Mouse (Mus musculus): ENCODE results near the gene Parp9. TPM values are rescaled to one million over a fixed set of nuclear protein-coding genes. Genes with fewer than 3 reads are reported as not detected.
"Not testable (repeated sequence)": the region's sequence is repeated elsewhere in the genome, so short reads cannot be mapped to it uniquely, and the experiment has no call there.

The Parp9 gene
- polyA plus RNA-seq (2011; ENCODE audit: insufficient read depth, insufficient read length, low read depth, missing spikeins), result 22.0 and 22.5 TPM in 2 replicates

DNA sequence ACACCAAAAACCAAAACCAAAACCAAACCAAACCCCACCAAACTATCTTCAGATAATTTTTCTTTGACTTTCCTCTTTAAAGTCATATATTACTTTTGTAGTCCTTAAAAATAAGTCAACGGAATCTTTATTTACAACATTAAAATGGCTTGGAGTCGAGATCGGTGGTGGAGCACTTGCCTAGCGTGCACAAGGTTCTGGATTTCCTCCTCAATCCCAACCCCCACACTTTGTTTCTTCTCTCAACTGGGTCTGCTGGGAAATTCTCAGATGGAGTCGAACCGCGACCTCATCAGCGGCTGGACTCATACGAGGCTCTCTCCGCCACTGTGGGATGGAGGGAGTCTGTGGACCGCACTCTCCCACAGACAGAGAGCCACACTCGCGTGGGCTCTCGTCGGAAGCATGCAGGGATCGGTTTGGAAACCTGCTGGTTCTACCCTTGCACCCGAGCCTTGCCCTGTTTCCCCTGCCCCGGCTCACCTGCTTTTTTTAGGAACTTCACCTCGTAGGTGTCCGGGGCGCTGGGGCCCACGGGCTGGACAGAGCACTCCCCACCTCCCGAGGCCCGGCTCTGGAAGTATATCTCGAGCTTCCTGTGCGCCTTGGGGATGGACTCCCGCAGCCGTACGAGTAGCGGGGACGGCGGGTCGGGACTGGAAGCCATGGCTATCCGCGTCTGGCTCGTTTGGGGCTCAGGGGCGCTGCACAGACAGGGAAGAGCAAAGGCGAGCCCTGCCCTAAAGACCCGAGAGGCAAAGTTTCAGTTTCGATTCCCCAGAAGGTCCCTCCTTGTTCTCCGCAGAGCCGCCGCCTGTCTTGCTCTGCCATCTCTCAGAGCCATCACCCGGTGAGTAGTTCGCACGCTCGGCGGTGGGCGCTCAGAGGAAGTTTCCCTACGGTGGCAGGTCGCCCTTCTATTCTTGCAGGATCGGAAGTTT, at the start of gene Parp9, which contains the start of gene Dtx3l:
Gene Parp9, plus strand, starts transcription at position 260 of the 941 bp plus-strand sequence.
Gene Dtx3l, minus strand, starts transcription at position 941 of the 941 bp plus-strand sequence.
- H3K4me3 ChIP-seq (ENCODE audit: low read depth, low read length), result peak within 1 kb of the TSS; percentile 60
- TF ChIP-seq EP300 (IDR thresholded peaks at IDR 0.05; ENCODE audit: insufficient read depth, low read depth, low read length), result no peak
- TF ChIP-seq CTCF (IDR thresholded peaks at IDR 0.05; ENCODE audit: low read depth, low read length), result no peak
- TF ChIP-seq POLR2A (IDR thresholded peaks at IDR 0.05; ENCODE audit: insufficient read depth, low read length), result no peak
- H3K27me3 ChIP-seq (ENCODE audit: control insufficient read depth, insufficient read depth, low read length, poor library complexity, severe bottlenecking), result no peaks in the 10 kb centered on the region
- no peaks in the 10 kb centered on the region for H3K9me3 ChIP-seq (replicated peaks; ENCODE audit: control insufficient read depth, insufficient read depth, low read length, poor library complexity, severe bottlenecking)
- peak within 1 kb of the TSS; percentile 67 for H3K9ac ChIP-seq (ENCODE audit: low read depth, poor library complexity, severe bottlenecking)
- no peak within 1 kb of the TSS for H3K27ac ChIP-seq (ENCODE audit: insufficient read depth, low read length)
- no peaks in the 10 kb centered on the region for H3K36me3 ChIP-seq (ENCODE audit: control insufficient read depth, insufficient read depth, low read length, poor library complexity, severe bottlenecking)
- no peaks in the 10 kb centered on the region for H3K4me1 ChIP-seq (ENCODE audit: control insufficient read depth, insufficient read depth, low read length)

DNA sequence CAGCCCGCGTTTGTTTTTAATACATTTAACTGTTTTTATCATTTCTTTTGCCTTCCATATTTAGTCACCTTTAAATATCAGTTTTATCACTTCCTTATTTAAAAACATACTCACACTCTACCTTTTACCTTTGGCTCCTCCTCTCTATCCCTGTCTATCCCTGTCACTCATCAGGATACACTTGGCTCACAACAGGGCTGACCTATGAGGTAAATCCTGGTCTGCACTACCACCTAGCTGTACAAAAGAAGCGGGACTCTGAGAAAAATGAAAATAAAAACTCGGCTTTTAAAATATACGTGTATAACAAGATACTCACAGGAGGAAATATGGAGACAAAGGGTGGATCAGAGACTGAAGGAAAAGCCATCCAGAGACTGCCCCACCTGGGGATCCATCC, 49.4 kb upstream of the Parp9 start:
- Histone ChIP-seq H3K27me3 (ENCODE audit: control insufficient read depth, insufficient read depth, low read length, poor library complexity, severe bottlenecking) (no peaks in the 10 kb centered on the region), H3K9ac (ENCODE audit: low read depth, poor library complexity, severe bottlenecking) (no peak overlapping the region), H3K4me3 (ENCODE audit: low read depth, low read length) (no peak overlapping the region), H3K9me3 (replicated peaks; ENCODE audit: control insufficient read depth, insufficient read depth, low read length, poor library complexity, severe bottlenecking) (no peaks in the 10 kb centered on the region), H3K4me1 (ENCODE audit: control insufficient read depth, insufficient read depth, low read length) (no peaks in the 10 kb centered on the region), H3K27ac (ENCODE audit: insufficient read depth, low read length) (no peak overlapping the region), H3K36me3 (ENCODE audit: control insufficient read depth, insufficient read depth, low read length, poor library complexity, severe bottlenecking) (no peaks in the 10 kb centered on the region)
- no peak for TF ChIP-seq POLR2A (IDR thresholded peaks at IDR 0.05; ENCODE audit: insufficient read depth, low read length)

DNA sequence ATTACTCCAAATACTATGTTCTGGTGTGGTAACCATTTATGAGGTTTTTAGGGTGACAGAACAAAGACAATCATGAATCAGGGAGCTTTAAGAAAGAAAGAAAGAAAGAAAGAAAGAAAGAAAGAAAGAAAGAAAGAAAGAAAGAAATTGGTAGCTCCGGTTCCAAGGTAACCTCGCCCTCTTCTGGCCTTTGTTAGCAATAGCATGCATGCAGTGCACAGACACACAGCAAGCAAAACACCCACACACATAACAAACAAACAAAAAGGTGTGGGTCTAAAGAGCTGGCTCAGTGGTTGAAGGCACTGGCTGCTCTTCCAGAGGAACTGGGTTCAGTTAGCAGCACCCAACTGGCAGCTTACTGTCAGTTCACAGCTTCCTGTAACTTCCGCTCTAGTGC, 47.6 kb upstream of the Parp9 start:
- Histone ChIP-seq H3K9ac (ENCODE audit: low read depth, poor library complexity, severe bottlenecking) (no peak overlapping the region), H3K4me3 (ENCODE audit: low read depth, low read length) (no peak overlapping the region), H3K36me3 (ENCODE audit: control insufficient read depth, insufficient read depth, low read length, poor library complexity, severe bottlenecking) (no peaks in the 10 kb centered on the region), H3K9me3 (replicated peaks; ENCODE audit: control insufficient read depth, insufficient read depth, low read length, poor library complexity, severe bottlenecking) (no peaks in the 10 kb centered on the region), H3K4me1 (ENCODE audit: control insufficient read depth, insufficient read depth, low read length) (no peaks in the 10 kb centered on the region), H3K27ac (ENCODE audit: insufficient read depth, low read length) (no peak overlapping the region), H3K27me3 (ENCODE audit: control insufficient read depth, insufficient read depth, low read length, poor library complexity, severe bottlenecking) (no peaks in the 10 kb centered on the region)
- TF ChIP-seq EP300 (IDR thresholded peaks at IDR 0.05; ENCODE audit: insufficient read depth, low read depth, low read length) (no peak), CTCF (IDR thresholded peaks at IDR 0.05; ENCODE audit: low read depth, low read length) (peak; percentile 35)

DNA sequence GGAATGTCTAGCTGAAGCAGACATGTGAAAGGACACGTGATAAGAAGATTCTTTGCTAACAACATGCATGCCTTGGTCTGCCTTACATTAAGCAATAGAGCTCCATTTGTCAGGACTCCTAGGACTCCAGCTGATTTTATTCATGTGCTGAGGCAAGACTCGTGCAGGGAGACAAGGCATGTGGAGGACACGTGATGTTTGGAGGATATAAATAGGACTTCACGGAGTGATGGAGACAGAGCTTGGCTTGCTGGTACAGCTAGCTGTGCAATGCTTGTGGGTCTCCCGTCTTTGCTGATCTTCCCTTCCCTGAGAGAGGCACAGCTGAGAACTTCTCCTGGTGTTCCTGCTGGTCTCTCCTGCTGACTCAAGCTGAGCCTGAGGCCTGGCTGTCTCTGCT, 46.7 kb upstream of the Parp9 start:
- H3K36me3 ChIP-seq (ENCODE audit: control insufficient read depth, insufficient read depth, low read length, poor library complexity, severe bottlenecking); H3K9ac ChIP-seq (ENCODE audit: low read depth, poor library complexity, severe bottlenecking); H3K27ac ChIP-seq (ENCODE audit: insufficient read depth, low read length); H3K27me3 ChIP-seq (ENCODE audit: control insufficient read depth, insufficient read depth, low read length, poor library complexity, severe bottlenecking); H3K4me1 ChIP-seq (ENCODE audit: control insufficient read depth, insufficient read depth, low read length); H3K9me3 ChIP-seq (replicated peaks; ENCODE audit: control insufficient read depth, insufficient read depth, low read length, poor library complexity, severe bottlenecking); H3K4me3 ChIP-seq (ENCODE audit: low read depth, low read length): not testable (repeated sequence)

DNA sequence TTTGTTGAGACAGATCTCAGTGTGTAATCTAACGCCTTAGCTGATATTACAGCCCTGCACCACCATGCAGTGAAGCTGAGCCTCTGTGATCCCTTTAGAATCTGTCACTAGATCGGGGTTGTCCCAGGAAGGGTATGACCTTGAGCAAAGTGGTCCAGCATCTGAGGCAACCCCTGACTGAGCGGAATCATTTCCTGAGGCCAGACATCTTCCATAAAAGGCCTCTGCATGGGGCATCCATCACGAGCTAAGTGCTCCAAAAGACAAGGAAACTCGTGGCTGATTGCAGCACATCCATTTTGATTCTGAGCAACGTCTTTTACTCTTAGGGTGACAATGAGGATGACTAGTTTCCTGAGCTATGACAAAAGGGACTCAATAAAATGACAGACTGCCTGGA, 43.3 kb upstream of the Parp9 start:
- H3K9ac ChIP-seq (ENCODE audit: low read depth, poor library complexity, severe bottlenecking), result no peak overlapping the region
- no peaks in the 10 kb centered on the region for H3K36me3 ChIP-seq (ENCODE audit: control insufficient read depth, insufficient read depth, low read length, poor library complexity, severe bottlenecking)
- H3K4me3 ChIP-seq (ENCODE audit: low read depth, low read length), result no peak overlapping the region
- H3K9me3 ChIP-seq (replicated peaks; ENCODE audit: control insufficient read depth, insufficient read depth, low read length, poor library complexity, severe bottlenecking), result 0 out of 2 replicates have a peak, but pooled peaks cover 8% of the 10 kb centered on the region
- no peaks in the 10 kb centered on the region for H3K27me3 ChIP-seq (ENCODE audit: control insufficient read depth, insufficient read depth, low read length, poor library complexity, severe bottlenecking)
- no peak overlapping the region for H3K27ac ChIP-seq (ENCODE audit: insufficient read depth, low read length)
- H3K4me1 ChIP-seq (ENCODE audit: control insufficient read depth, insufficient read depth, low read length), result no peaks in the 10 kb centered on the region
- TF ChIP-seq EP300 (IDR thresholded peaks at IDR 0.05; ENCODE audit: insufficient read depth, low read depth, low read length) (0 out of 2 replicates have a peak, but pooled peaks have one; percentile 11), POLR2A (IDR thresholded peaks at IDR 0.05; ENCODE audit: insufficient read depth, low read length) (no peak)

DNA sequence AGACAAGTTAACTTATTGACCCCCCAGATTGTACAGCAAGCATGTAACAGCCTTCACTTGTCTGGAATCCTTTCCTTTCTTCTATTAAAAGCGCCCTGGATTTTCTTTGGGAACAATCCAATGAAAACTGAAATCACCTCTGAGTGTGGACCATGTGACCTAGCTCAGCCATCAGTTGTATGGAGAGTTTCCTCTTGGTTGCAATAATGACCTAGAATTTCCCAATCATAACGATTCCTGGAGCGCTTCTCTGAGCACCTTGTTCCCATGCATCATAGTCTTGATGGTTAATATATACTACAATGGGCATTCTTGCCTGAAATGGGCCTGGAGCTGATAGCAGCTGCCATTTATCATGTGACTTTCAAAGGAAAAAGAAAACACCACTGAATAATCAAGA, 37.7 kb upstream of the Parp9 start:
- Histone ChIP-seq H3K4me3 (ENCODE audit: low read depth, low read length) (no peak overlapping the region), H3K9ac (ENCODE audit: low read depth, poor library complexity, severe bottlenecking) (no peak overlapping the region), H3K4me1 (ENCODE audit: control insufficient read depth, insufficient read depth, low read length) (peaks cover 7% of the 10 kb centered on the region), H3K27me3 (ENCODE audit: control insufficient read depth, insufficient read depth, low read length, poor library complexity, severe bottlenecking) (no peaks in the 10 kb centered on the region), H3K36me3 (ENCODE audit: control insufficient read depth, insufficient read depth, low read length, poor library complexity, severe bottlenecking) (no peaks in the 10 kb centered on the region), H3K9me3 (replicated peaks; ENCODE audit: control insufficient read depth, insufficient read depth, low read length, poor library complexity, severe bottlenecking) (0 out of 2 replicates have a peak, but pooled peaks cover 8% of the 10 kb centered on the region), H3K27ac (ENCODE audit: insufficient read depth, low read length) (no peak overlapping the region)
- no peak for TF ChIP-seq CTCF (IDR thresholded peaks at IDR 0.05; ENCODE audit: low read depth, low read length)
- no peak for TF ChIP-seq POLR2A (IDR thresholded peaks at IDR 0.05; ENCODE audit: insufficient read depth, low read length)
- TF ChIP-seq EP300 (IDR thresholded peaks at IDR 0.05; ENCODE audit: insufficient read depth, low read depth, low read length), result no peak

All from ES-Bruce4 (cell line).